Mouse (Mus musculus): ENCODE measurements around the gene Gadd45g. TPM values are rescaled to one million over a fixed set of nuclear protein-coding genes. Genes with fewer than 3 reads are reported as not detected.

Gene Gadd45g
- polyA plus RNA-seq, 1 experiment from 2014 or later = 44.2 TPM

DNA sequence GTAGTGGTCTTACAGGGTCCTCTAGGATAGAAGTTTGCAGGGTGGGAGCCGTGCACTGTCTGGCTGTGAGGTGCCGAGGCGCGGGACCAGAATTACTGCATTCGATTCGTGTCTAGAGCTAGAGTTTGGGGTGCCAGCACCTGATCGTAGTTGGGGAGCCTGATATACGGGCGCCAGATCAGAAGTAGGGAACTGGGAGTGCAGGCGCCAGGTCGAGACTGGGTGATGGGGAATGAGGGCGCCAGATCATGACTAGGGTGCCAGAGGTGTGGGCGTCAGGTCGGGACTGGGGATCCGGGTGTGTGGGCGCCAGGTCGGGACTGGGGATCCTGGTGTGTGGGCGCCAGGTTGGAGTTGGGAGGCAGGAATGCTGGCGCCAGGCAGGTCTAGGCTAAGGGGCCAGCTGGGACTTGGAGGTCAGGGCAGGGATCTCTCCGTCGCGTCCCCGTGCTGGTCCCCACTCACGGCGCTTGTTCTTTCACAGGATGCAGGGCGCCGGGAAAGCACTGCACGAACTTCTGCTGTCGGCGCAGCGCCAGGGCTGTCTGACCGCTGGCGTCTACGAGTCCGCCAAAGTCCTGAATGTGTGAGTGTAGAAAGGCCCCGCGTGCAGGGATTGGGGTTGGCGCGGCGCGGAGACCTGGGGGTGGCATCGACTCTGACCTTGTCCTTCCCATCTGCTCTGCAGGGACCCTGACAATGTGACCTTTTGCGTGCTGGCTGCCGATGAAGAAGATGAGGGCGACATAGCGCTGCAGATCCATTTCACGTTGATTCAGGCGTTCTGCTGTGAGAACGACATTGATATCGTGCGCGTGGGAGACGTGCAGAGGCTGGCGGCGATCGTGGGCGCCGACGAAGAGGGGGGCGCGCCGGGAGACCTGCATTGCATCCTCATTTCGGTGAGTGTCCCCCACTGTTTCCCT is 653 bp downstream of the Gadd45g start:
- WGBS = under 1% methylated on average over 61 of the region's 63 CpGs
- peaks cover 27% of the 10 kb centered on the region for H3K4me1 ChIP-seq (ENCODE audit: control insufficient read depth, insufficient read depth, low read length)

DNA sequence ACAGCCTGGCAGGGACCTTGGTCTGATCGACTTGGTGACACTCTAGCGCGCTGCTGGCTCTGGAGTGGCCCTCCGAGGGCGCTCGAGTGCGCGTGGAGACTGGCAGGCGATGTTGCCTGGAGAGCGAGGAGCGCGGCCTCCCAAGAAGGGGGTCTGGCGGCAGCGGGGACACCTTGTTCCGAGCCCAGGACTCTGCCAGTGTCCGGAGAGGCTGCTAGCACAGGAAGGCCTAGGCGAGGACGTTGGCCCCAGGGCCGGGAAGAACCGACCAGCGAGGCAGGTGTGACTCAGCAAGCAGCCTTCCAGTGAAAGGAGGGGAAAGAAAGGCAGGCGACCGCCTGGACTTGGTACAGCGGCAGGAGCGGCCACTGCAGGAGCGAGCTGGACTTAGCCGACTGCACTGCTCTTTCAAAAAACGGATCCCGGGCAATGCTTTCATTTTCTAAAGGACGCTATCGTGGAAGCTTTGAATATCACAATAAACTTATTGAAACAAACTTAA is 1.6 kb downstream of the Gadd45g start:
- Histone ChIP-seq H3K4me2 (ENCODE audit: low read length) (peak overlapping the region; percentile 97), H3K4me1 (ENCODE audit: control insufficient read depth, insufficient read depth, low read length) (peaks cover 22% of the 10 kb centered on the region), H3K9me3 (replicated peaks; ENCODE audit: control insufficient read depth, low read length, poor library complexity, severe bottlenecking) (no peaks in the 10 kb centered on the region), H3K9ac (ENCODE audit: low read depth, low read length) (peak overlapping the region; percentile 76), H3K27ac (ENCODE audit: low read length) (peak overlapping the region; percentile 78), H3K27me3 (ENCODE audit: control insufficient read depth, insufficient read depth, low read depth, low read length) (no peaks in the 10 kb centered on the region), H3K4me3 (ENCODE audit: low read depth, low read length) (peak overlapping the region; percentile 47), H3K36me3 (ENCODE audit: control insufficient read depth, insufficient read depth, low read length) (no peaks in the 10 kb centered on the region)
- peak; percentile 40 for ATAC-seq
- under 1% methylated on average over 31 of the region's 31 CpGs for WGBS

More for the DNA sequence above, 653 bp downstream of the Gadd45g start:
- Histone ChIP-seq H3K27me3 (ENCODE audit: control insufficient read depth, insufficient read depth, low read depth, low read length) (no peaks in the 10 kb centered on the region), H3K4me2 (ENCODE audit: low read length) (peak overlapping the region; percentile 97), H3K9ac (ENCODE audit: low read depth, low read length) (peak overlapping the region; percentile 76), H3K27ac (ENCODE audit: low read length) (peak overlapping the region; percentile 78), H3K36me3 (ENCODE audit: control insufficient read depth, insufficient read depth, low read length) (no peaks in the 10 kb centered on the region), H3K4me3 (ENCODE audit: low read depth, low read length) (peak overlapping the region; percentile 47), H3K9me3 (replicated peaks; ENCODE audit: control insufficient read depth, low read length, poor library complexity, severe bottlenecking) (no peaks in the 10 kb centered on the region)
- peak; percentile 30 for ATAC-seq

DNA sequence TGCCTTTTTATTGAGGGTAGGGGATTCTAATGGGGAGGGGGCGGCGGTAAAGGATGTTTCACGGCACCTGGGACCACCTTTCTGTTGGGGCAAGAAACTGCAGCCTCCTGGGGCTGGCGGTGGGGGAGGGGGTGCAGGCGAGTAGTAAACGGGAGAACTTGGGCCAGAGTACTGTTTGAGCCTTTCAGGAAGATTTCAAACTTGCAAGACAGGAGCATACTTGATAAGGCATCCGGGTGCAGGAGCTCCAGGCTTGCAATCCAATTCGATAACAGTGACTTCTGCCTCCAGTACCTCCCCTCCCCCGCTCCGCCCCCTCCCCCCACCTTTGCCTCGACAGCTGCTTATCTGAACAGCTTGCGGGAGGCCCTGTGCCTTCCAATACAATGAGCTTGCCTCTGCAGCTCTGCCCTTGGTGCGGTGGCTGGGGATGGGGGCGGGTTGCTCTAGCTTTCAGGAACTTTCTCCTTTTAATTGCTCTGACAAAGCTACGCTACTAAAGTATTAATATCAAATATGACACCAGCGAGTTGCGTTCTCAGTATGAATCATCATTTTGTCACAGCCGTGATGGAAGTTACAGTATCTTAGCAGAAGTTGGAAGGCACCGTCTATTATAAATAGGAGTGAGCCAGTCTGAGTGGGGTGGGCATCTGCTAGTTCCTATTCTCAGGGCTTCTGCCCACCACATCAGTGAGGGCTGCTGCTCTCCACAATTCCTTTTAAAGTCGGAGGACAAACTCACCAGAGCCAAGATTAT is 2.2 kb downstream of the Gadd45g start:
- no peak for ATAC-seq

DNA sequence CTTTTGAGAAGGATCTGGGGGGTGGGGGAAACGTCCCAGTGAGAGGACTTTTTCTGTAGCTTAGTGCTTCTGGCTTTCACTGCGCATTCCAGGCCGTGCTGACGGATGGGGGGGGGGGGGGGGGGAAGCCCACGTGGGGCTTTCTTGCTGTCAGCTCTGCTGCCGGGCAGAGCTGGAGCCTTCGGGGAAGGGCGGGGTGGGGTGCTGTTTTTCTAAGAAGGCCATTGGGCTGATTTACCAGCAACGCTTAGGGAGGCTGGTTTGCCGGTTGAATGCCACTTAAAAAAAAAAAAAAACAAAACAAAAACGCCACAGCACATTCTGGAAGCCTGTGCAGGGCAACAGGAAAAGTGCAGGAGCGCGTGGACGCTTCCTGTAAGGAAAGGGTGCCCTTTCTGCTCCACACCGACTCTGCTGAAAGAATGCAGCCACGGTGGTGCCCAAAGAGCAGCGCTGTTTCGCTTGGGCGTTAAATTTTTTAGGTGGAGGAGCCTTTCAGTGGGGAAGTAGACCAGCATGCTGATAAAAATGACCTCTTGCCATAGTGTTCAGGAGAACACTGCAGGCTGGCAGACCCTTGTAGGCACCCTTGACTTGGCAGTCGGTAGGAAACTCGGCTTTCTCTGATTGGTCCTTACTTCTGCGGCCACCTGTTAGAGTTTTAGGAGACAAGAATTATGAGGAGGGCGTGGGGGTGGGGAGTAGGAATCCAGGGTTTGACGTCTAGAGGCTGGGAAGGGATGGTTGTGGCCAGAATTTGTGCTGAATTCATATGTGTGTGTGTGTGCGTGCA is 3.0 kb downstream of the Gadd45g start:
- H3K4me1 ChIP-seq (ENCODE audit: control insufficient read depth, insufficient read depth, low read length) = peaks cover 31% of the 10 kb centered on the region
- H3K4me3 ChIP-seq (ENCODE audit: low read depth, low read length) = peak overlapping the region; percentile 47
- no peaks in the 10 kb centered on the region for H3K9me3 ChIP-seq (replicated peaks; ENCODE audit: control insufficient read depth, low read length, poor library complexity, severe bottlenecking)
- peak overlapping the region; percentile 97 for H3K4me2 ChIP-seq (ENCODE audit: low read length)
- no peaks in the 10 kb centered on the region for H3K27me3 ChIP-seq (ENCODE audit: control insufficient read depth, insufficient read depth, low read depth, low read length)
- no peaks in the 10 kb centered on the region for H3K36me3 ChIP-seq (ENCODE audit: control insufficient read depth, insufficient read depth, low read length)
- no peak overlapping the region for H3K9ac ChIP-seq (ENCODE audit: low read depth, low read length)
- ATAC-seq = no peak
- 7% methylated on average over 21 of the region's 25 CpGs for WGBS
- H3K27ac ChIP-seq (ENCODE audit: low read length) = 0 out of 2 replicates have a peak overlapping the region, but pooled peaks have one; percentile 14

More for the DNA sequence above, 2.2 kb downstream of the Gadd45g start:
- Histone ChIP-seq H3K9ac (ENCODE audit: low read depth, low read length) (peak overlapping the region; percentile 76; the same call in 1 of the 2 replicates), H3K27ac (ENCODE audit: low read length) (peak overlapping the region; percentile 78), H3K4me1 (ENCODE audit: control insufficient read depth, insufficient read depth, low read length) (peaks cover 29% of the 10 kb centered on the region), H3K4me3 (ENCODE audit: low read depth, low read length) (peak overlapping the region; percentile 47), H3K4me2 (ENCODE audit: low read length) (peak overlapping the region; percentile 97), H3K27me3 (ENCODE audit: control insufficient read depth, insufficient read depth, low read depth, low read length) (no peaks in the 10 kb centered on the region), H3K36me3 (ENCODE audit: control insufficient read depth, insufficient read depth, low read length) (no peaks in the 10 kb centered on the region), H3K9me3 (replicated peaks; ENCODE audit: control insufficient read depth, low read length, poor library complexity, severe bottlenecking) (no peaks in the 10 kb centered on the region)
- WGBS = under 1% methylated on average over 19 of the region's 20 CpGs

DNA sequence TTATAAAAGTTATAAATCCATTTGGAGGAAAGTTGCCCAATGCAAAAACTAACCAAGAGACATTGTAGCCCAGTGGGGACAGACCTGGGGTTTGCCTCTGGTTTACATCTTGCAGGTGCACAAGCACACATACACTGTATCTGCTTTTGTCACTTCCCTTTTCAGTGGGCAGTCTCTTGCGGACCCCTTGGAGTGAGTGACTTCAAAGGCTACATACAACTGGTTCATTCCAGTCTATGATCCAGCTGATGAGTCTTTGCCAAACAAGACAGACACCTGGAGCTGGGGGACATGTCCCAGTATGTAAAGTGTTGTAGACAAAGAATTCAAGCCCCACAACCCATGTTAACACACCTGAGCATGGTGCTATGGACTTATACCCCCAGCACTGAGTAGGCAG is 4.1 kb downstream of the Gadd45g start:
- Histone ChIP-seq H3K4me1 (ENCODE audit: control insufficient read depth, insufficient read depth, low read length) (peaks cover 25% of the 10 kb centered on the region), H3K9me3 (replicated peaks; ENCODE audit: control insufficient read depth, low read length, poor library complexity, severe bottlenecking) (no peaks in the 10 kb centered on the region), H3K36me3 (ENCODE audit: control insufficient read depth, insufficient read depth, low read length) (no peaks in the 10 kb centered on the region), H3K4me3 (ENCODE audit: low read depth, low read length) (no peak overlapping the region), H3K4me2 (ENCODE audit: low read length) (no peak overlapping the region), H3K27me3 (ENCODE audit: control insufficient read depth, insufficient read depth, low read depth, low read length) (no peaks in the 10 kb centered on the region), H3K9ac (ENCODE audit: low read depth, low read length) (no peak overlapping the region), H3K27ac (ENCODE audit: low read length) (no peak overlapping the region)
- WGBS = 75% methylated on average over 1 of the region's 1 CpGs
- no peak for ATAC-seq

DNA sequence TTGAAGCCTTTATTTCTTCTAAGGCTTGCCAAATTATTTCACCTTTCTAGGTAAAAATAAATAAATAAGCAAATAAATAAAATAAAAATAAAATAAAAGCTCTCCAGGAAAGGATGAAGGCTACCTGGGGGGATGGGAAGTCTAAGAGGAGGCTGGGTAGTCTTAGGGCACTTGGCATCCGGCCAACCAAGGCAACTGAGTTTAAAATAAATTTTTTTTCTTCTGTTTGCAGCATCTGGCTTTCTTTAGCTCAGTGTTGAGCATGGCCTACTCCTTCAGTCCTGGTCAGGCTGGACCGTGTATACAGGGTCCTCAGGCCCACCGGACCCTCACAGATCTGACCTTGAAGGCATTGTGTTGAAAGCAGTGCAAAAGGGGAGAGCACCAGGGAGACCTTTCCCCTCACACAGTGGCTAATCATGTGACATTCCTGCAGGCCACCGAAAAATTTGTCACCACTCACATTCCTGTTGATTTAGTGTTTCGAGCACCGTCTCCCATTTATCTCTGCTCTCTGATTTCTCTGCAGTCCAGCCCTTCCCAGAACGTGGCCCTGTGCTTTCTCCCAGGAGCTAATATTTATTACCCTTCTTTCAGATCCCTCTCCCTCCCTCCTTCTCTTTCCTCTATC is 6.2 kb downstream of the Gadd45g start:
- H3K4me1 ChIP-seq (ENCODE audit: control insufficient read depth, insufficient read depth, low read length) = peaks cover 25% of the 10 kb centered on the region
- no peak overlapping the region for H3K9ac ChIP-seq (ENCODE audit: low read depth, low read length)
- H3K4me3 ChIP-seq (ENCODE audit: low read depth, low read length) = no peak overlapping the region
- H3K36me3 ChIP-seq (ENCODE audit: control insufficient read depth, insufficient read depth, low read length) = no peaks in the 10 kb centered on the region
- H3K9me3 ChIP-seq (replicated peaks; ENCODE audit: control insufficient read depth, low read length, poor library complexity, severe bottlenecking) = no peaks in the 10 kb centered on the region
- no peak for ATAC-seq
- no peaks in the 10 kb centered on the region for H3K27me3 ChIP-seq (ENCODE audit: control insufficient read depth, insufficient read depth, low read depth, low read length)
- WGBS = 35% methylated on average over 7 of the region's 7 CpGs
- H3K27ac ChIP-seq (ENCODE audit: low read length) = no peak overlapping the region
- no peak overlapping the region for H3K4me2 ChIP-seq (ENCODE audit: low read length)

DNA sequence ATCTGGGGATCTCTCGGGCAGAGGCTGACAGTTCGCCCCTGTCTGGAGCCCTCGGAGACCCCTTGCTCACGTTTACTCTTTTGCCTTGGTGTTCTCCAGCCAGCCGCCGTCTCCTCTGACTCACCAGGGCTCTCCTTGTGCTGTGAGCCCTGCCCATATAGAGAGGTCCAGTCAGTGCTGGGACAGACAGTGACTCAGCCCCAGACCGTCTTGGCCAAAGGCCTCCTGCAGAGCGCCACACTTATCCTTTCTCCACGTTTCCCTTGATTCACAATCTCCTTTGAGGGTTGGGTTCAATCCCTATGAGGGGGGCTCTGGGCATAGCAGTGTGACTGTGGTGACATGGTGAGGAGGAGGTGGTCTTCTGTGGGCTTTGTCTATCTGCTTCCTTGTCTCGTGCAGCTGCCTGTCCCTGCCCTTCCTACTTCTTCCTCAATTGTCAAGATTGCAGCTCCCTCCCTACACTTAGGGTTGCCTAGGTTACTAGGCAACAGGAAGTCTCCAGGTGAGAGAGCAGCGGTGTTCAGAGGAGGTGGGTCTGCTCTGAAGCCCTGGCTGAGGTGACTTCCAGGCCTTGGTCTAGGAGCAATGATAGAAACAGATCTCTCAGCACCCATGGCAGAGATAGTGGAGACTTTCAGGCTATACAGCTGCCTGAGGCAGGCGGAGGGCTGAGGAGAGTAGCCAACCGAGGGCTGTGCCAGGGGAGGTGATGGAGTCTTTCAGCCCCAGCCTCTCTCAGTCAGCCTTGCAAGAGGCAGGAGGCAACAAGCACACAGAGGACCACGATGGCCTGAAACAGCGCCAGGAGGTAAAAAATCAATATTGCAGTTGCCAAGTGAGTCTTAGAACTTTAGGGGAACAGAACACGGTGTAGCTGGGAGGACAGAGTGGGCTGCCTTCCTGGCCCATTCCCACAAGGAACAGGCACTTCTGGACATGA is 7.1 kb downstream of the Gadd45g start:
- Histone ChIP-seq H3K4me2 (ENCODE audit: low read length) (no peak overlapping the region), H3K36me3 (ENCODE audit: control insufficient read depth, insufficient read depth, low read length) (no peaks in the 10 kb centered on the region), H3K9me3 (replicated peaks; ENCODE audit: control insufficient read depth, low read length, poor library complexity, severe bottlenecking) (no peaks in the 10 kb centered on the region), H3K4me1 (ENCODE audit: control insufficient read depth, insufficient read depth, low read length) (peaks cover 21% of the 10 kb centered on the region), H3K9ac (ENCODE audit: low read depth, low read length) (no peak overlapping the region), H3K27me3 (ENCODE audit: control insufficient read depth, insufficient read depth, low read depth, low read length) (no peaks in the 10 kb centered on the region), H3K27ac (ENCODE audit: low read length) (no peak overlapping the region; the same call in 1 of the 2 replicates), H3K4me3 (ENCODE audit: low read depth, low read length) (no peak overlapping the region)
- ATAC-seq = peak; percentile 59
- WGBS = 19% methylated on average over 16 of the region's 16 CpGs
